Mouse (Mus musculus): ENCODE results near the gene Zfp36l2.

The Zfp36l2 gene

DNA sequence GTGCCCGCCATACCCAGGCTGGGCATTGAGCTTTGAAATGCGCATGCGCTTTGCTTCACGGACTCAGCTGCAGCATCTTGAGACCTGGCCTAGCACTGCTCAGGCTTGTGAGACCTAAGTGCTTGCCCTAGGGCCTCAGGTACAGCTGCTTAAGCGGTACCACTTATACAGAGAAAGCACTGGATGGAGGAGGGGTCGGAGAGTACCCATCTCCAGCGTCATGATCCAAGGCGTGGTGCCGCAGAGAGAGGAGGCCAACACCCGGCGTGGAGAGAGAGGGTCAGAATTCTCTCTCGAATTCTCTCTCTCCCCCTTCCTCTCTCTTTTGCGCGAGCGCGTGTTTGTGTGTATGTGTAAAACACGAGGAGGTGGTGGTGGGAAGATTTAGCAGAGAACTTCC lies 12.6 kb downstream of the Zfp36l2 start:
- peak; percentile 1 for DNase-seq

GRCm38 (mm10) chr17:84167377-84167776 lies 20.4 kb downstream of the Zfp36l2 start:
- DNase-seq, result peak; percentile 1

DNA sequence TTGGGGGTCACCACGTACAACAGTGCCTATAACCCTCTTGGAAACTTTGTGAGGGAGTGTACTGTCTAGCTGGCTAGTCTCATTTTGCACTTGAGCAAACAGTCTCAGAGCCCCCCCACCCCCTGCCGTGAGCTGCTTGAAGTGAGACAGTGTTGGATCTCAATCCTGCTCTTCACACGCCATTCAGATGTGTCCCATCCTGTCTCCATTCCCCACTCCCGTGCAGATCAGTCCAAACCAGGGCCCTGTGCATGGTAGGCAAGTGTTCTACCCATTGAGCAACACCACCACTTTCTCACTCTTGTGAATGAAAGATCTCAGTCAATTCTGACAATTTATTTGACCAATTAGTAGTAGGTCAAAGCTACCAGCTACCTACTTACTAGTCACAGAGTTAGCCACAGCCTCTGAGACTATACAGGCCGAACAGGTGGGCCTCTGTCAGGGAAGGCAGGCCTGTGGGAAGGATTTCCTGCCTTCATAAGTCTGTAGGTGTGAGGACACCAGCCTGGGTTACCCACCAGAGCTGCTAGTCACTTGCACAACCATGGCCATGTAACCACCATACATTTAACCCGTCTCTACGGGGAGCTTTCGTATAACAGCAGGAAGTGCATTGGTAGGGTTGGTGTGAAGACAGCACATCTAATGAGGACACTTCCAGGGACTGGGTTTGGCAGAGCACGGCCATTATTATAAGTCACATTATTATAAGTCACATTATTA lies 21.4 kb downstream of the Zfp36l2 start:
- DNase-seq, result peak; percentile 1

GRCm38 (mm10) chr17:84165735-84166134 lies 22.0 kb downstream of the Zfp36l2 start:
- no peak for DNase-seq

- peak; percentile 0 for DNase-seq
Observed at GRCm38 (mm10) chr17:84164146-84164545, 23.6 kb downstream of the Zfp36l2 start.

- DNase-seq, result peak; percentile 3
Observed at GRCm38 (mm10) chr17:84163066-84163785, 24.5 kb downstream of the Zfp36l2 start.

GRCm38 (mm10) chr17:84162211-84162760 lies 25.5 kb downstream of the Zfp36l2 start:
- DNase-seq, result peak; percentile 1

- peak; percentile 4 for DNase-seq
Observed at GRCm38 (mm10) chr17:84161231-84161854, 26.4 kb downstream of the Zfp36l2 start.

DNA sequence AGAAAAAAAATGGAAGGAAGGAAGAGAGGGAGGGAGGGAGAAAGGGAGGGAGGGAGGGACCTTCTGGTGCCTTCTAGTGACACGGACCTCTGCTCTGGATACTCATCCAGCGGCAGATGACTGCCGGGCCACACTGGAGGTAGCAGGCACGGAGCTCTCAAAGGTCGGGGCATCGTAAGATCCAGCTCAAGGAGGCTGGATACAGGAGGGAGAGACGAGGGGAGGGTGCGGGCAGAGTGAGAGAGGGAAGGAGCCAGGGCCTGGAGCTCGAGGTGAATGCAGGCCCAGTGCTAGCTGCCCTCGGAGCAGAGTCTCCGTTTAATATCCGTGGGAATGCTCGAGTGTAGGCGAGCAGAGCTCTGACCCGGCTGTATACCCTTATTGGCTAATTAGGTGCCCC lies 28.9 kb downstream of the Zfp36l2 start:
- DNase-seq, result no peak

GRCm38 (mm10) chr17:84158461-84158795 lies 29.3 kb downstream of the Zfp36l2 start:
- DNase-seq, result peak; percentile 2

GRCm38 (mm10) chr17:84157743-84158460 lies 29.8 kb downstream of the Zfp36l2 start:
- peak; percentile 0 for DNase-seq

DNA sequence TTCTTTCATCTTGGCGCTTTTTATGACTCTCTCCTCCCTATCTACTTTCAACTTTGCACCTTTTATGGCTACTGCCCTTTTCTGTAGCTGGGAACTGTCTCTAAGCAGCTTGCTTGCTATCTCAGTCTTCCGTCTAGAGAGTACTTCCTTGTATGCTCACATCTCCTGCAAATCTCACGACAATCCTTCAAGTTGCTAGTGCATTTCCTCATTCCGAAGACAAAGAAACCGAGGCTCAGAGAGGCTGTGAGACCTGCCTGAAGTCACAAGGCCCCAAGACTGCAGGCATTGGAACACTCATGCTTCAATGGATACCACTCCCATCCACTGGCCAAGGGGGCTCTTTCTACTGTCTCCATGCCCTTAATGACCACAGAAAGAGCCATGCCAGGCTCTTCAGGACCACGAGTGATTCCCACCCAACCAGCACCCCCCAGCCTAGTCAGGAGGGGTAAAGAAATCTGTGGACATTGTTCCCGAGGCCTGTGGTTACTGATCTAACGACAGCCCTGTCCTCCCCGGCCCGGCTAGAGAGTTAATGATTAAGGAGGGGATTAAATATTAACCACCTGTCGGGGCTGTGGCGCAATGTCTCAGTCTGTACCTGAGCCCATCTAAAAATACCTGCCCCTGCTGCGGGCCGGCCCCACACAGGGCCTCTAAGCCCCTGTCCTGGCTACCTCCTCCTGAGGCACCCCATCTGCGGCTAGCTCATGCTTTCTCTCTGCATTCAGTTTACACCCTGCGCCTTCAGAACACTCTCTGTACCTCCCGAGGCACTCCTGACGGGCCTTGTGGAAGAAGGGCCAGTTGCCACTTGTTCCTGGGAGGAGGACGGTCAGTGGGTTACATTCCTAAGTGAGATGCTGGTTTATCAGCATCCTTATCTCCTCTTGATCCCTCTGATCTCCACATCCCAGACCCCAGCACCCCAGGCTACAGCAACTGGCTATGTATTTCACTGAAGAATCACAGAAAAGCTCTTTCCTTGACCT lies 30.7 kb downstream of the Zfp36l2 start:
- peak; percentile 1 for DNase-seq

DNA sequence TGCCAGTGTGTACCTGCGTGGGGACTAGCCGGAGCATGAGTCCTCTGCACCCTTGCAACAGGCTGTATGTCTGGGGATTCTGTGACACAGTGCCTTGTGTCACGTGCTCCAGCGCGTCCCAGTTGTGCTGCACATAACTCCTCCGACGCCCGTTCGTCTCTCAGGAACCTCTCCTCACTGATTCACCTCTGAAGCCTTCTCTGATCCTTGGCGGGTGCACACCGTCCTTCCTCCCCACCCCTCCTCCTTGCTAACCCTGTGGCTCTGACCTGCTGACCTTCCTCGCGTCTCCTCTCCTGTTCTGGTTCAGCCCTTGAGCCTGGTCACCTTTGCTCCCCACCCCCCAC lies 31.5 kb downstream of the Zfp36l2 start:
- peak; percentile 1 for DNase-seq

- peak; percentile 2 for DNase-seq
Observed at GRCm38 (mm10) chr17:84155516-84156226, 32.1 kb downstream of the Zfp36l2 start.

- DNase-seq, result no peak
Observed at GRCm38 (mm10) chr17:84155029-84155338, 32.8 kb downstream of the Zfp36l2 start.

DNA sequence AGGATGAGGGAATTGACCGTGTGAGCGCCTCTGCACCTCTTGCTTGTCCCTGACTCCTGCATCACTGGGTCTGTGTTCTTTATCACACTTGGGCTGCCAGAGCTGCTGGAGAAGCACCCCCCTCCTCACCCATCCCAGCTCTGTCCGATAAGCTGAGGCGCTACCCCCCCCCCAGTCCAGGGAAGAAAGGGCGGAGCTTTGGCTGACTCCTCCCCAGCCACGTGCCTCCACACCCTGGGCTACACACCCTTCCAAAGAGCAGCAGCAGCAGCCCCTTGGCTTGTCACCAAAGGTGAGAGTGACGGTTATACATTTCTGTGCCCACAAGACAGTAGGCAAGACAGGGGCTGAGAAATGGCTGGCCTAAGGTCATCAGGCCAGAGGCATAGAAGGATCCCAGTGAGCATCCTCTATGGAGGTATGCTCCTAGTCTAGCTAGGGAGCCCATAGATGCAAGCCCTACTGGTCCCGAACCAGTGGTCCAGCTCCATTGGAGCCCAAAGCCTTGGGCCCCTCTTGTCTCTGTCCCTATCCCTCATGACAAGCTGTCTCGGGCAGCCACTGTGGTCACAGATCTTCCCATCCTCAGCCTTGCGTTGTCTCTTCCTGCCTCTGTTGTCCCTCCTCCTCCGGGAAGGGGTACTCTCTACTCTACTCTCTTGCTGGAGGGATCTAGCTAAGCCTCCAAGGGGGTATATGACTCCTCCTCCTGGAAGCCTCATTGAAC lies 33.3 kb downstream of the Zfp36l2 start:
- DNase-seq, result no peak

DNA sequence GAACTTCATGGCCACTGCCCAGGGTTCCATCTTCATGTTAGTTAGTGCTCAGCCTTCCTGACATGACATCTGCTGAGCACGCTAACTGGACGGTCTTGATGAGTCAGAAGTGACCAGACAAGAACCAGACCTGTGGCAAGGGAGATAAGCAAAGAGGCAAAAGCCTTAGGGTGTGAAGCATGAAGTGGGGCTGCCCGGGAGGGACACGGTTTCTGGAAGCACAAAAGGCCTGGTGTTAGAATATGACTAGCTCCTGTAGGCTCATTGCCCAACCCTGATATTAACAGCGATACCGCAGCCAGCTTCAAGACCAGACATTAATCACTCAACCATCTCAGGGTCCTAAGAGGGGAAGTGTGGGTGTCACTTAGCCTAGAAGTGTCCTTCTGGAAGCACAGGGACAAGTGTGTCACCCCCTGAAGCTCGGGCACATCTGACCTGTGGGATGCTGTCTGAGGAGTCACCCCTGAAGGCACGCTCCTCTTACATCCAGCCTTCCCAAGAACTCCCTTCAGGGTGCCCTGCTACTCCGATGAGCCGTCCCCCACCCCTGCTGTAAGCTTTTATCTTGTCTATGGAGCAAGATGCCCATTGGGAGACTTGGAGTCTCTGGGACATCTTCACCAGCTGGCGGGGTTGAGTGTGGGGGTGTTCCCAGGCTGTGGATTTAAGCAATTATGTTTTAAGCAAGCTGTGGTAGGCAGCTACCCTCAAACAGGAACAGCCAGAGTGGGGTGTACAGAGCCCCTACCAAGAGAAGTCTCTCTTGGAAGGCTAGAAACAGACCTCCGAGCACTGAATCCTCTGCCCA lies 34.6 kb downstream of the Zfp36l2 start:
- no peak for DNase-seq

DNA sequence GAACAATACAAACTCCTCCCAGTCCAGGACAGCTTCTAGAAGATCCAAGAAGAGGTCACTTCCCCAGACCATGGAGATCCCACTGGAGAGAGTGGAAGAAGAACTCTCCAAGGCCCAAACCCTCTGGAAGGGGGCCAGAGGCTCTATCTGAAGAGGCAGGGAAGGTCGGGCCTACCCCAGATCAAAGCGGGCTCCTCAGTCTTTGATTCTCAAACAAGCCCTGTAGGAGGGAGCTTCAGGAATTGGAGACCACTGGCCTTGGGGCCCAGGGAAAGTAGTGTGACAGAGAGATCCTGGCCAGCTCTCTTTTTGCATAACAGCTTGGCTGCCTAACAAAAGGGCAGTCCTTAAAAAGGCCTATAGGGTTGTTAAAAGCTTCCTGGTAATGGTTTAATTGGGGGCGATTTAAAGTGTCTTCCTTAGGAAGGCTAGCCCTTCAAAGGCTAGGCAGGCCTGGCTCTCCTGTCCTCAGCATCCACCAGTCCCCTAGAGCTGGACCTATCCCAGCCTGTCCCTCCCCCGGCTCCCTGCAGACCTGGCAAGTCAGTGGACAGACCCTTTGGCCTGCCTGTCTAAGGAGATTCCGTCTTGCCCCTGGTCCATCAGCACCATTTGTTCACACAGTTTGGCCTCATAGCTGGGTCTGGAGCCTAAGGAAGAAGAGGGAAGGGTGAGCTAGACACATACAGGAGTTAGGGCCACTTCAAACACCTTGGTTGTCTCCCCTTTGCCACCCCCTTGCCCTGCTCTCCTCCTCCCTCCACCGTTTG lies 35.4 kb downstream of the Zfp36l2 start:
- no peak for DNase-seq

- no peak for DNase-seq
Observed at GRCm38 (mm10) chr17:84151306-84151705, 36.4 kb downstream of the Zfp36l2 start.
